Mouse (Mus musculus): ENCODE results near the gene Mfsd2b.

- no peak for TF ChIP-seq CTCF (IDR thresholded peaks at IDR 0.05; ENCODE audit: borderline replicate concordance, insufficient read depth, low read length)
- TF ChIP-seq POLR2A (IDR thresholded peaks at IDR 0.05; ENCODE audit: low read depth, low read length), result no peak
These were observed 31.7 kb downstream of the Mfsd2b start for GRCm38 (mm10) chr12:4842456-4842855.

All from embryonic fibroblast, embryonic 13.5 days (primary cell).